Mouse (Mus musculus) myocyte (in vitro differentiated cells): ENCODE measurements at regions not wholly inside any gene's neighbourhood (a gene's known extent, or its start where the extent isn't known, plus 50 kb on each side); places are given as distances from the start of the nearest gene placed in this dataset.

ENCODE experiments used
- H3K27me3 ChIP-seq: one replicate; pipeline ENCODE4 v1.6.1; 2011; ENCODE audit not compliant: control insufficient read depth, insufficient read depth, insufficient read length
- H3K36me3 ChIP-seq: one replicate; pipeline ENCODE4 v1.6.1; 2011; ENCODE audit not compliant: control insufficient read depth, insufficient read depth
- H3K4me2 ChIP-seq: one replicate; pipeline ENCODE4 v1.6.1; 2011; ENCODE audit warnings: low read depth, control low read depth
- H3K4me3 ChIP-seq: one replicate; pipeline ENCODE4 v1.5.1; 2011; ENCODE audit warnings: mild to moderate bottlenecking, control low read depth, moderate library complexity
- H3K79me2 ChIP-seq: one replicate; pipeline ENCODE4 v1.6.1; 2011; ENCODE audit not compliant: control insufficient read depth, insufficient read depth
- H3ac ChIP-seq: one replicate; pipeline ENCODE4 v1.6.1; 2011; ENCODE audit not compliant: control insufficient read depth, insufficient read length
- CEBPB ChIP-seq: IDR thresholded peaks from 2 replicates; pipeline ENCODE4 v1.6.1; 2011; ENCODE audit warnings: mild to moderate bottlenecking, moderate library complexity; ENCODE audit not compliant: poor library complexity, insufficient read depth, severe bottlenecking
- E2F4 ChIP-seq: IDR thresholded peaks from one replicate; pipeline ENCODE4 v1.6.1; 2011; ENCODE audit warnings: mild to moderate bottlenecking, control low read depth, moderate library complexity; ENCODE audit not compliant: insufficient read depth
- MAX ChIP-seq: IDR thresholded peaks from one replicate; pipeline ENCODE4 v1.6.1; 2011; ENCODE audit warnings: low read depth, mild to moderate bottlenecking, control low read depth
- MYOD1 ChIP-seq, 3 experiments: IDR thresholded peaks; one replicate each; pipeline ENCODE4 v1.6.1; 2011; ENCODE audit warnings: control low read depth in 2 of 3, low read depth in 2 of 3, mild to moderate bottlenecking in 2 of 3, moderate library complexity in 1 of 3; ENCODE audit not compliant: insufficient read length in 2 of 3, control insufficient read depth in 1 of 3
- MYOG ChIP-seq, 3 experiments: IDR thresholded peaks; one replicate each; pipeline ENCODE4 v1.6.1; 2011; ENCODE audit warnings: control low read depth in 2 of 3, low read depth in 2 of 3, mild to moderate bottlenecking in 2 of 3; ENCODE audit not compliant: insufficient read length in 2 of 3, control insufficient read depth in 1 of 3, insufficient read depth in 1 of 3
- POLR2A ChIP-seq: IDR thresholded peaks from one replicate; pipeline ENCODE4 v1.6.1; 2011; ENCODE audit warnings: low read depth, mild to moderate bottlenecking, control low read depth, moderate library complexity; ENCODE audit not compliant: insufficient read length
- POLR2AphosphoS2 ChIP-seq: IDR thresholded peaks from one replicate; pipeline ENCODE4 v1.6.1; 2011; ENCODE audit warnings: low read depth, control low read depth; ENCODE audit not compliant: insufficient read length
- REST ChIP-seq: IDR thresholded peaks from one replicate; pipeline ENCODE4 v1.6.1; 2011; ENCODE audit warnings: mild to moderate bottlenecking, control low read depth, moderate library complexity; ENCODE audit not compliant: insufficient read depth, insufficient read length
- SRF ChIP-seq: IDR thresholded peaks from one replicate; pipeline ENCODE4 v1.6.1; 2011; ENCODE audit warnings: low read depth; ENCODE audit not compliant: control insufficient read depth, insufficient read length
- TCF12 ChIP-seq: IDR thresholded peaks from one replicate; pipeline ENCODE4 v1.6.1; 2011; ENCODE audit warnings: mild to moderate bottlenecking, control low read depth; ENCODE audit not compliant: poor library complexity, insufficient read depth, severe bottlenecking
- TCF3 ChIP-seq: IDR thresholded peaks from one replicate; pipeline ENCODE4 v1.6.1; 2011; ENCODE audit warnings: low read depth, control low read depth; ENCODE audit not compliant: insufficient read length
- USF1 ChIP-seq: IDR thresholded peaks from one replicate; pipeline ENCODE4 v1.6.1; 2011; ENCODE audit warnings: low read depth, mild to moderate bottlenecking, control low read depth, moderate library complexity

DNA sequence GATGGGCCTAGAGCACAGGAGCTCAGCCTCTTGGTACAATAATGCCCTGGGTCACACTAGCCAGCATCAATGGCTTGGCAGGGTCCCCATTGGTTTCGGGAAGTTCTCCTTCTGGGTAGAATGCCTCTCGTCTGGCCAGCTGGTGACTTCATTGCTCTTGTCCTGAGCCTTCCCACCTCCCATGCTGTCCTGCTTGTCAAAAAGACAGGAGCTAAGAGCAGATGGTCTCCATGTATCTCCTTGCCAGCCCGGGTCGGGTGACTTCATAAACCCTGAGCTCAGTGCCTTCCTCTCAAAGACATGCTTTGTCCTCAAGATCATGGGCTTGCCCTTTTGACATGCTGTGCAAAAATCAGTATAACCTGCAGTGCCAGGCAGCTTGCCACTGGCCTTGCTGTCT lies 179.2 kb upstream of the Sh3bp4 start:
- H3ac ChIP-seq, result no peak overlapping the region
- TF ChIP-seq POLR2AphosphoS2, result no peak
- TF ChIP-seq MAX, result no peak
- TF ChIP-seq MYOD1 (IDR thresholded peaks at IDR 0.05; ENCODE audit: control insufficient read depth in 1 of 3, insufficient read length in 2 of 3, low read depth in 2 of 3), result peak in 1 of 3 experiments; percentile 74
- peak in 1 of 3 experiments; percentile 28 for TF ChIP-seq MYOG (IDR thresholded peaks at IDR 0.05; ENCODE audit: control insufficient read depth in 1 of 3, insufficient read depth in 1 of 3, insufficient read length in 2 of 3, low read depth in 2 of 3)
- TF ChIP-seq SRF, result no peak
- H3K36me3 ChIP-seq, result no peaks in the 10 kb centered on the region
- H3K27me3 ChIP-seq, result no peaks in the 10 kb centered on the region
- no peak overlapping the region for H3K4me2 ChIP-seq
- no peaks in the 10 kb centered on the region for H3K79me2 ChIP-seq
- no peak overlapping the region for H3K4me3 ChIP-seq

DNA sequence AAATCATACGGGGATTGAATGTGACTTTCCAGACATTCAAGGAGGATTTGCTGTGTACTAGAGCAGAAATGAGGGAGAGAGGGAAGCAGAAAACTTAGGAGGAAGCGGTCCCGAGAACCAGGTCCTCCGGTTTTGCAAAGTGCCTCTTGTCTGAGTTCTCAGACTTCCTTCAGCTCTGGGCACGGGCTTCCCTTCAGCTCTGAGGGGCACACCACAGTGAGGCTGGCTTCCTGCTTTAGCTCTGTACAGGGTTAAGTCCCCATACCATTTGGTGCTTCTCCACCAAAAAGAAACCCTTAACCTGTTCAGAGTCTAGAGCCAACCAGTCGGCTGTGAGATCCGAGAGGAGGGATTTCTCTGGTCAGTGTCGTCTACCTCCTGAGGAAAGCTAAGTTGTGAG lies 167.8 kb upstream of the Sh3bp4 start:
- H3K4me2 ChIP-seq, result no peak overlapping the region
- H3K79me2 ChIP-seq, result no peaks in the 10 kb centered on the region
- H3K4me3 ChIP-seq, result no peak overlapping the region
- H3K27me3 ChIP-seq, result no peaks in the 10 kb centered on the region
- no peaks in the 10 kb centered on the region for H3K36me3 ChIP-seq
- H3ac ChIP-seq, result no peak overlapping the region
- no peak for TF ChIP-seq TCF3
- TF ChIP-seq CEBPB, result no peak
- no peak for TF ChIP-seq E2F4
- no peak for TF ChIP-seq TCF12
- no peak for TF ChIP-seq MYOD1 (IDR thresholded peaks at IDR 0.05; ENCODE audit: control insufficient read depth in 1 of 3, insufficient read length in 2 of 3, low read depth in 2 of 3)
- no peak for TF ChIP-seq MAX
- no peak for TF ChIP-seq SRF
- no peak for TF ChIP-seq USF1
- TF ChIP-seq POLR2A, result no peak
- no peak for TF ChIP-seq POLR2AphosphoS2
- no peak for TF ChIP-seq REST
- no peak for TF ChIP-seq MYOG (IDR thresholded peaks at IDR 0.05; ENCODE audit: control insufficient read depth in 1 of 3, insufficient read depth in 1 of 3, insufficient read length in 2 of 3, low read depth in 2 of 3)

DNA sequence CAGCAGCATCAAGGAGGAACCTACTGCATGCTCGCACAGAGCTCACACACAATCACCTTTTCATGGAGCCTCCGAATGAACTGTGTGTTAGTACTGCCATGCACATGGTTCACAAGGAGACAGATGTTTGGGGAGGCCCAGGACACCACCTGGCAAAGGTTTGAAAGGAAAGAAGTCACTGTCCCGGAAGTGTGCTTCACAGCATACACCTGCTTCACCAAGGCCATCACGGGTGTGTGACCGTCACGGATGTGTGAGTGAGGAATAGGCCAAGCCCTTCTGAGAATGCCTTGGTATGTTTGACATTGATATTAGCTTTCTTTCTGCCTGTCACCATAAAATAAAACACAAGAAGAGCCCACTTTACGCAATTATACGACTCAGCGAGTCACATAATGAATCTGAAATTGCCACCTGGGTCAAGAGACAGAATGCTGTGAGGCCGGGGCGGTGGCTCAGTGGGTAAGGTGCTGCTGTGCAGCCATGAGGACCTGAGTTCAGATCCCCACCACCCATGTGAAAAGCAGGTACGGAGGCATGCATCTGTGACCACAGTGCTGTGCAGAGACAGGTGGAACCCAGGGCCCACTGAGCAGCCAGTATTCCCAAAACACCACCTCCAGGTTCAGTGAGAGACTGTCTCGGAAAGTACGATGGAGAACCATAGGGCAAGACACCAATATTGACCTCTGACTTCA lies 162.3 kb upstream of the Sh3bp4 start:
- TF ChIP-seq TCF3 (no peak), MYOG (IDR thresholded peaks at IDR 0.05; ENCODE audit: control insufficient read depth in 1 of 3, insufficient read depth in 1 of 3, insufficient read length in 2 of 3, low read depth in 2 of 3) (no peak), POLR2AphosphoS2 (no peak), REST (no peak), E2F4 (no peak), MYOD1 (IDR thresholded peaks at IDR 0.05; ENCODE audit: control insufficient read depth in 1 of 3, insufficient read length in 2 of 3, low read depth in 2 of 3) (no peak), SRF (no peak), MAX (no peak)
- no peaks in the 10 kb centered on the region for H3K79me2 ChIP-seq
- H3ac ChIP-seq, result no peak overlapping the region
- no peak overlapping the region for H3K4me2 ChIP-seq
- H3K36me3 ChIP-seq, result no peaks in the 10 kb centered on the region
- H3K27me3 ChIP-seq, result no peaks in the 10 kb centered on the region
- no peak overlapping the region for H3K4me3 ChIP-seq

DNA sequence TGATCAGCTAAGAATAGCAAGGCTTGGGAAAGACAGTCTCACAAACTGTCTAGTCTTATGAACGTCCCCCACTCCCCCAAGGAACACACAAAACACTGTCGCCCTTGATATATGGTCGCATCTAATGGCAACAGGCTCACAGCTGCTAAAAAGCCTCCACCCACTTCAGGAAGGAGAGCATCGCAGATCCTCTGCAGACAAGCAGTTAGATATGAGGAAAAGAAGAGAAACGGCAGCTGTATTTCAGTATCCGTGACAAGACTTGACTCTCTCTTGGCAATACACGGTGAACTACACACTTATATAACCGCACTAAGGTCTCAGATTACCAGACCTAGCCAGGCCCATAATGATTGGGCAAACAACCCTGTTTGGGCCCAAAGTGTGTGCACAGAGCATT lies 161.5 kb upstream of the Sh3bp4 start:
- no peaks in the 10 kb centered on the region for H3K27me3 ChIP-seq
- H3K79me2 ChIP-seq, result no peaks in the 10 kb centered on the region
- H3ac ChIP-seq, result no peak overlapping the region
- H3K4me3 ChIP-seq, result no peak overlapping the region
- TF ChIP-seq MYOD1 (IDR thresholded peaks at IDR 0.05; ENCODE audit: control insufficient read depth in 1 of 3, insufficient read length in 2 of 3, low read depth in 2 of 3) (peak in 2 of 3 experiments; percentile 19 to 41), TCF12 (no peak), MAX (no peak), TCF3 (no peak)
- no peak overlapping the region for H3K4me2 ChIP-seq
- no peaks in the 10 kb centered on the region for H3K36me3 ChIP-seq

DNA sequence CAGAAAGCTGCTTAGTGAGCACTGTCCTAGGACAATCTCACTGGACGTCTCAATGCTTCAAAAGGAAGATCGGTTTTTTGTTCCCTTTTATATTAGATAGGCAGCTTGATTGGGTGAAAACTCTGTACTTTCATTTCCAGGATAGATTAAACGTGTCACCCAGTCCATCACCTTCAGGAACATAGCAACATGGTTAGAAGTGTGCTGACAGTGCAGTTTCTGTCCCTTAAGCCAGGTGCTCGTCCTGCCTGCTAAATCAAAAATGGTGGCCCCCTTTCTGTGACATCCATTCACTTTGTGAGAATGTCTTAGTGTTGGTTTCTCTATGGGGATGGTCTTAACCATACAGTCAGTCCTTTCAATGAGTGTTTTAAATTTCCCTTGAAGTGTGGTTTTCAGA lies 160.9 kb upstream of the Sh3bp4 start:
- H3K79me2 ChIP-seq, result no peaks in the 10 kb centered on the region
- no peak overlapping the region for H3ac ChIP-seq
- H3K36me3 ChIP-seq, result no peaks in the 10 kb centered on the region
- no peaks in the 10 kb centered on the region for H3K27me3 ChIP-seq
- TF ChIP-seq POLR2AphosphoS2 (no peak), REST (no peak), SRF (no peak), MYOG (IDR thresholded peaks at IDR 0.05; ENCODE audit: control insufficient read depth in 1 of 3, insufficient read depth in 1 of 3, insufficient read length in 2 of 3, low read depth in 2 of 3) (no peak), MYOD1 (IDR thresholded peaks at IDR 0.05; ENCODE audit: control insufficient read depth in 1 of 3, insufficient read length in 2 of 3, low read depth in 2 of 3) (no peak), CEBPB (no peak), E2F4 (no peak), MAX (no peak), TCF12 (no peak), USF1 (no peak), POLR2A (no peak), TCF3 (no peak)
- no peak overlapping the region for H3K4me2 ChIP-seq
- H3K4me3 ChIP-seq, result no peak overlapping the region
